Mouse (Mus musculus) megakaryocyte, embryonic 14.5 days (primary cell): ENCODE results near the gene Kif3a. TPM values are rescaled to one million over a fixed set of nuclear protein-coding genes. Genes with fewer than 3 reads are reported as not detected.
"Not testable (repeated sequence)": the region's sequence is repeated elsewhere in the genome, so short reads cannot be mapped to it uniquely, and the experiment has no call there.

ENCODE experiments used
- H3K27me3 ChIP-seq: replicated peaks from 2 replicates; pipeline ENCODE3; 2012; ENCODE audit warnings: inconsistent platforms
- H3K36me3 ChIP-seq: replicated peaks from 2 replicates; pipeline ENCODE3; 2012; ENCODE audit warnings: low read length, inconsistent platforms, mixed read lengths
- H3K4me1 ChIP-seq: 2 replicates; pipeline ENCODE4 v1.6.1; 2012; ENCODE audit warnings: inconsistent platforms
- H3K4me3 ChIP-seq: replicated peaks from 2 replicates; pipeline ENCODE3; 2012; ENCODE audit warnings: moderate library complexity, mild to moderate bottlenecking, inconsistent platforms
- H3K9me3 ChIP-seq: 2 replicates; pipeline ENCODE4 v1.6.1; 2012; ENCODE audit warnings: inconsistent platforms
- FLI1 ChIP-seq: IDR thresholded peaks from 2 replicates; pipeline ENCODE4 v1.6.1; 2012; ENCODE audit warnings: low read length, inconsistent platforms, mixed read lengths
- GATA1 ChIP-seq: IDR thresholded peaks from 3 replicates; pipeline ENCODE4 v1.6.1; 2012; ENCODE audit warnings: mixed read lengths, low read length, inconsistent platforms, borderline replicate concordance
- polyA plus RNA-seq: library from polyadenylated mRNA; stranded (reverse); fragments of >175 nt; gene quantifications from 2 replicates; pipeline ENCODE4 v1.2.3, GENCODE M21; 2012; ENCODE audit warnings: low replicate concordance; ENCODE audit not compliant: insufficient read depth

Gene Kif3a
- polyA plus RNA-seq, 1 experiment = 5.8 TPM

GRCm38 (mm10) chr11:53541222-53541621 is 26.0 kb upstream of the Kif3a start:
- peaks cover 86% of the 10 kb centered on the region for H3K36me3 ChIP-seq
- H3K27me3 ChIP-seq = no peaks in the 10 kb centered on the region
- TF ChIP-seq GATA1 (no peak), FLI1 (no peak)
- H3K9me3 ChIP-seq = no peaks in the 10 kb centered on the region
- H3K4me3 ChIP-seq = no peak overlapping the region
- peaks cover 13% of the 10 kb centered on the region for H3K4me1 ChIP-seq

GRCm38 (mm10) chr11:53543021-53543420 is 24.2 kb upstream of the Kif3a start:
- no peak for TF ChIP-seq FLI1
- no peak for TF ChIP-seq GATA1
- no peak overlapping the region for H3K4me3 ChIP-seq
- H3K36me3 ChIP-seq = peaks cover 83% of the 10 kb centered on the region
- no peaks in the 10 kb centered on the region for H3K9me3 ChIP-seq
- H3K4me1 ChIP-seq = peaks cover 20% of the 10 kb centered on the region
- H3K27me3 ChIP-seq = no peaks in the 10 kb centered on the region

- no peak overlapping the region for H3K4me3 ChIP-seq
- H3K4me1 ChIP-seq = peaks cover 20% of the 10 kb centered on the region
- H3K36me3 ChIP-seq = peaks cover 67% of the 10 kb centered on the region
- TF ChIP-seq GATA1 (no peak), FLI1 (no peak)
- H3K27me3 ChIP-seq = no peaks in the 10 kb centered on the region
- H3K9me3 ChIP-seq = peaks cover 4% of the 10 kb centered on the region; the same call in 1 of the 2 replicates
These were observed 20.9 kb upstream of the Kif3a start for GRCm38 (mm10) chr11:53546271-53546670.

- Histone ChIP-seq H3K9me3 (peaks cover 11% of the 10 kb centered on the region; the same call in 1 of the 2 replicates), H3K4me3 (no peak overlapping the region)
These were observed 19.6 kb upstream of the Kif3a start for GRCm38 (mm10) chr11:53547566-53547965.

GRCm38 (mm10) chr11:53548036-53548605 is 19.1 kb upstream of the Kif3a start:
- peaks cover 49% of the 10 kb centered on the region for H3K36me3 ChIP-seq
- H3K27me3 ChIP-seq = peaks cover 2% of the 10 kb centered on the region
- no peak overlapping the region for H3K4me3 ChIP-seq
- TF ChIP-seq GATA1 = no peak
- TF ChIP-seq FLI1 = no peak
- H3K9me3 ChIP-seq = peaks cover 15% of the 10 kb centered on the region
- peaks cover 8% of the 10 kb centered on the region; the same call in 1 of the 2 replicates for H3K4me1 ChIP-seq

More at GRCm38 (mm10) chr11:53547566-53547965, 19.6 kb upstream of the Kif3a start:
- peaks cover 14% of the 10 kb centered on the region for H3K4me1 ChIP-seq
- H3K27me3 ChIP-seq = peaks cover 2% of the 10 kb centered on the region
- TF ChIP-seq GATA1 (no peak), FLI1 (no peak)
- peaks cover 54% of the 10 kb centered on the region for H3K36me3 ChIP-seq

GRCm38 (mm10) chr11:53550714-53551113 is 16.5 kb upstream of the Kif3a start:
- Histone ChIP-seq H3K4me3 (no peak overlapping the region), H3K36me3 (peaks cover 26% of the 10 kb centered on the region), H3K9me3 (peaks cover 19% of the 10 kb centered on the region), H3K27me3 (peaks cover 2% of the 10 kb centered on the region), H3K4me1 (0 out of 2 replicates have a peak, but pooled peaks cover 7% of the 10 kb centered on the region)
- no peak for TF ChIP-seq GATA1
- TF ChIP-seq FLI1 = no peak

GRCm38 (mm10) chr11:53551754-53552153 is 15.4 kb upstream of the Kif3a start:
- TF ChIP-seq GATA1 (no peak), FLI1 (no peak)
- Histone ChIP-seq H3K36me3 (peaks cover 20% of the 10 kb centered on the region), H3K4me3 (no peak overlapping the region), H3K9me3 (peaks cover 19% of the 10 kb centered on the region), H3K27me3 (peaks cover 2% of the 10 kb centered on the region), H3K4me1 (0 out of 2 replicates have a peak, but pooled peaks cover 3% of the 10 kb centered on the region)

- not testable (repeated sequence) for H3K4me3 ChIP-seq, H3K36me3 ChIP-seq, H3K4me1 ChIP-seq, H3K27me3 ChIP-seq
- peaks cover 14% of the 10 kb centered on the region for H3K9me3 ChIP-seq
These were observed 10.7 kb upstream of the Kif3a start for GRCm38 (mm10) chr11:53556529-53556928.

- H3K36me3 ChIP-seq, H3K9me3 ChIP-seq, H3K27me3 ChIP-seq, H3K4me1 ChIP-seq, H3K4me3 ChIP-seq: not testable (repeated sequence)
These were observed 9.2 kb upstream of the Kif3a start for GRCm38 (mm10) chr11:53557992-53558391.

GRCm38 (mm10) chr11:53559980-53560379 is 7.2 kb upstream of the Kif3a start:
- H3K27me3 ChIP-seq, H3K4me3 ChIP-seq, H3K36me3 ChIP-seq, H3K9me3 ChIP-seq: not testable (repeated sequence)
- peaks cover 17% of the 10 kb centered on the region for H3K4me1 ChIP-seq

GRCm38 (mm10) chr11:53561986-53562385 is 5.2 kb upstream of the Kif3a start:
- TF ChIP-seq FLI1 = no peak

More at GRCm38 (mm10) chr11:53561986-53562385, 5.2 kb upstream of the Kif3a start:
- Histone ChIP-seq H3K4me3 (no peak overlapping the region), H3K9me3 (peaks cover 14% of the 10 kb centered on the region), H3K4me1 (peaks cover 22% of the 10 kb centered on the region), H3K27me3 (no peaks in the 10 kb centered on the region), H3K36me3 (peaks cover 5% of the 10 kb centered on the region)
